Mouse (Mus musculus): ENCODE measurements around the gene Paf1.

DNA sequence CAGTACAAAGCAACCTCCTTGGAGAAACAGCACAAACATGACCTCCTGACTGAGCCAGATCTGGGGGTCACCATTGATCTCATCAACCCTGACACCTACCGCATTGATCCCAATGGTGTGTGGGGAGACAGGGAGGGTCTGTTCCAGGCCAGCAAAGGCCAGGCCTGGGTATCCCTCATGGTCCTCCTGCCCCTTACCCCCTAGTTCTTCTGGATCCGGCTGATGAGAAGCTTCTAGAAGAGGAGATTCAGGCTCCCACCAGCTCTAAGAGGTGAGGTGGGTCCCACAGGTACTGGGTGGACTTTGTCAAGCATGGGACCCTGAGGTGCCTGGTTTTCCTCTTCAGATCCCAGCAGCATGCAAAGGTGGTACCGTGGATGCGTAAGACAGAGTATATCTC is 2.7 kb downstream of the Paf1 start:
- TF ChIP-seq EP300 (IDR thresholded peaks at IDR 0.05; ENCODE audit: low read depth in 1 of 2, low read length in 2 of 2) (no peak), CTCF (IDR thresholded peaks at IDR 0.05 in 2 of 3, conservative IDR thresholded peaks at IDR 0.05 in 1 of 3; ENCODE audit: control insufficient read depth in 1 of 3, insufficient read depth in 1 of 3, low read depth in 2 of 3, low read length in 3 of 3, poor library complexity in 1 of 3, severe bottlenecking in 1 of 3) (no peak), ZKSCAN1 (IDR thresholded peaks at IDR 0.05; ENCODE audit: low read depth, low read length) (no peak), CHD1 (IDR thresholded peaks at IDR 0.05; ENCODE audit: low read depth, low read length) (no peak), UBTF (IDR thresholded peaks at IDR 0.05; ENCODE audit: borderline replicate concordance, insufficient read depth, low read depth, low read length) (no peak), RCOR1 (IDR thresholded peaks at IDR 0.05; ENCODE audit: low read depth, low read length) (no peak)

Measured in MEL (cell line).